Mouse (Mus musculus) lung, postnatal 0 days (tissue): ENCODE data around the gene Tmem82. TPM values are rescaled to one million over a fixed set of nuclear protein-coding genes. Genes with fewer than 3 reads are reported as not detected.

Source experiments
- ATAC-seq: fragments of 200-750 bp; cut with Nextera tagmentation; 2 replicates; pipeline ENCODE4 v1.8.0; 2017; ENCODE audit warnings: moderate library complexity
- DNase-seq: peaks from one replicate; pipeline ENCODE4 v3.0.0-alpha.2; 2016; ENCODE audit warnings: low spot score
- H3K27ac ChIP-seq: fragments of 300-500 bp; sonication (generic); 2 replicates; pipeline ENCODE4 v1.5.1; 2014; ENCODE audit warnings: antibody characterized with exemption, mild to moderate bottlenecking, low read length, mixed read lengths
- H3K27me3 ChIP-seq: fragments of 300-500 bp; sonication (generic); replicated peaks from 2 replicates; pipeline ENCODE4 v1.6.1; 2014; ENCODE audit warnings: low read length, mixed read lengths; ENCODE audit not compliant: insufficient read depth
- H3K36me3 ChIP-seq: fragments of 300-500 bp; sonication (generic); 2 replicates; pipeline ENCODE4 v1.6.1; 2014; ENCODE audit warnings: low read length, mixed read lengths; ENCODE audit not compliant: insufficient read depth
- H3K4me1 ChIP-seq: fragments of 300-500 bp; sonication (generic); 2 replicates; pipeline ENCODE4 v1.6.1; 2014; ENCODE audit warnings: antibody characterized with exemption, low read depth, low read length, mixed read lengths; ENCODE audit not compliant: insufficient read depth
- H3K4me2 ChIP-seq: fragments of 300-500 bp; sonication (generic); replicated peaks from 2 replicates; pipeline ENCODE4 v1.6.1; 2014; ENCODE audit warnings: low read depth, mild to moderate bottlenecking, low read length, moderate library complexity, mixed read lengths
- H3K4me3 ChIP-seq: fragments of 300-500 bp; sonication (generic); 2 replicates; pipeline ENCODE4 v1.5.1; 2014; ENCODE audit warnings: low read depth, low read length
- H3K9ac ChIP-seq: fragments of 300-500 bp; sonication (generic); replicated peaks from 2 replicates; pipeline ENCODE4 v1.6.1; 2014; ENCODE audit warnings: low read depth, mild to moderate bottlenecking
- H3K9me3 ChIP-seq: fragments of 300-500 bp; sonication (generic); 2 replicates; pipeline ENCODE4 v1.6.1; 2016; ENCODE audit warnings: low read length, mixed read lengths
- CTCF ChIP-seq: IDR thresholded peaks from 2 replicates; pipeline ENCODE4 v1.5.1; 2016; ENCODE audit warnings: antibody characterized with exemption, mild to moderate bottlenecking
- EP300 ChIP-seq: IDR thresholded peaks from 2 replicates; pipeline ENCODE4 v1.6.1; 2016; ENCODE audit warnings: antibody characterized with exemption, mild to moderate bottlenecking, control low read depth
- WGBS: fragments of 180-500 bp; shearing (Covaris S2); extraction: QIAGEN DNeasy Blood & Tissue Kit; methylation state at CpG from one replicate; pipeline ENCODE4 v1.1.7; 2014; 5-methylcytosine and 5-hydroxymethylcytosine counted together
- polyA plus RNA-seq: library from polyadenylated mRNA; unstranded; fragments of >200 nt; fragmentation: Nextera tagmentation; extraction: Ambion mirVana; gene quantifications from 2 replicates; pipeline ENCODE4 v1.2.1, GENCODE M21; 2015

The Tmem82 gene
- polyA plus RNA-seq, 1 experiment from 2014 or later: 3.6 TPM

GRCm38 (mm10) chr4:141601148-141601862, 17.1 kb downstream of the Tmem82 start:
- H3K9ac ChIP-seq: no peak overlapping the region
- H3K9me3 ChIP-seq: no peaks in the 10 kb centered on the region
- ATAC-seq (no peak), DNase-seq (no peak)
- no peak overlapping the region for H3K4me3 ChIP-seq
- peaks cover 9% of the 10 kb centered on the region; the same call in 1 of the 2 replicates for H3K4me1 ChIP-seq
- TF ChIP-seq EP300 (no peak), CTCF (no peak; the same call in 1 of the 2 replicates)
- H3K27ac ChIP-seq: peak overlapping the region; percentile 27; the same call in 1 of the 2 replicates
- no peaks in the 10 kb centered on the region for H3K36me3 ChIP-seq
- H3K27me3 ChIP-seq: no peaks in the 10 kb centered on the region
- whole genome bisulfite sequencing: 65% methylated on average over 12 of the region's 12 CpGs
- H3K4me2 ChIP-seq: no peak overlapping the region

- Histone ChIP-seq H3K9me3 (no peaks in the 10 kb centered on the region), H3K9ac (no peak overlapping the region), H3K4me3 (no peak overlapping the region), H3K4me1 (peaks cover 7% of the 10 kb centered on the region; the same call in 1 of the 2 replicates), H3K27me3 (no peaks in the 10 kb centered on the region), H3K27ac (peak overlapping the region; percentile 93), H3K36me3 (no peaks in the 10 kb centered on the region), H3K4me2 (no peak overlapping the region)
- 41% methylated on average over 6 of the region's 6 CpGs for WGBS
- DNase-seq (no peak), ATAC-seq (no peak)
- TF ChIP-seq CTCF: no peak
- no peak for TF ChIP-seq EP300
Measured at GRCm38 (mm10) chr4:141600364-141600763, 18.1 kb downstream of the Tmem82 start.

GRCm38 (mm10) chr4:141599251-141600141, 18.9 kb downstream of the Tmem82 start:
- Histone ChIP-seq H3K4me1 (0 out of 2 replicates have a peak, but pooled peaks cover 5% of the 10 kb centered on the region), H3K27me3 (no peaks in the 10 kb centered on the region), H3K4me3 (peak overlapping the region; percentile 59), H3K9me3 (no peaks in the 10 kb centered on the region), H3K36me3 (0 out of 2 replicates have a peak, but pooled peaks cover 3% of the 10 kb centered on the region), H3K9ac (peak overlapping the region; percentile 64), H3K4me2 (peak overlapping the region; percentile 93), H3K27ac (peak overlapping the region; percentile 93)
- TF ChIP-seq CTCF: no peak
- no peak for TF ChIP-seq EP300
- 1% methylated on average over 31 of the region's 57 CpGs for WGBS
- peak; percentile 61 for DNase-seq
- no peak for ATAC-seq

- DNase-seq (peak; percentile 22), ATAC-seq (no peak)
- peak overlapping the region; percentile 59 for H3K4me3 ChIP-seq
- H3K36me3 ChIP-seq: 0 out of 2 replicates have a peak, but pooled peaks cover 3% of the 10 kb centered on the region
- WGBS: 2% methylated on average over 9 of the region's 9 CpGs
- peak overlapping the region; percentile 93 for H3K4me2 ChIP-seq
- no peaks in the 10 kb centered on the region for H3K9me3 ChIP-seq
- TF ChIP-seq EP300 (no peak), CTCF (no peak)
- H3K9ac ChIP-seq: peak overlapping the region; percentile 64
- H3K4me1 ChIP-seq: 0 out of 2 replicates have a peak, but pooled peaks cover 5% of the 10 kb centered on the region
- H3K27ac ChIP-seq: peak overlapping the region; percentile 93
- H3K27me3 ChIP-seq: no peaks in the 10 kb centered on the region
Measured at GRCm38 (mm10) chr4:141598894-141599250, 19.6 kb downstream of the Tmem82 start.

- 0 out of 2 replicates have a peak, but pooled peaks cover 5% of the 10 kb centered on the region for H3K4me1 ChIP-seq
- H3K27me3 ChIP-seq: no peaks in the 10 kb centered on the region
- no peaks in the 10 kb centered on the region for H3K9me3 ChIP-seq
- H3K27ac ChIP-seq: peak overlapping the region; percentile 93
- DNase-seq (peak; percentile 91), ATAC-seq (peak; percentile 85)
- peak overlapping the region; percentile 64 for H3K9ac ChIP-seq
- WGBS: 2% methylated on average over 18 of the region's 19 CpGs
- peak overlapping the region; percentile 59 for H3K4me3 ChIP-seq
- 0 out of 2 replicates have a peak, but pooled peaks cover 3% of the 10 kb centered on the region for H3K36me3 ChIP-seq
- TF ChIP-seq EP300 (no peak), CTCF (no peak)
- H3K4me2 ChIP-seq: peak overlapping the region; percentile 93
Measured at GRCm38 (mm10) chr4:141598199-141598893, 20.1 kb downstream of the Tmem82 start.
